Mouse (Mus musculus): ENCODE measurements around the gene Fate1. TPM values are rescaled to one million over a fixed set of nuclear protein-coding genes. Genes with fewer than 3 reads are reported as not detected.
"Not testable (repeated sequence)": the region's sequence is repeated elsewhere in the genome, so short reads cannot be mapped to it uniquely, and the experiment has no call there.

The Fate1 gene
- not detected in 2 replicates for total RNA-seq (2014; fragmentation: Nextera tagmentation)
- not detected in 2 replicates for total RNA-seq (2017)

DNA sequence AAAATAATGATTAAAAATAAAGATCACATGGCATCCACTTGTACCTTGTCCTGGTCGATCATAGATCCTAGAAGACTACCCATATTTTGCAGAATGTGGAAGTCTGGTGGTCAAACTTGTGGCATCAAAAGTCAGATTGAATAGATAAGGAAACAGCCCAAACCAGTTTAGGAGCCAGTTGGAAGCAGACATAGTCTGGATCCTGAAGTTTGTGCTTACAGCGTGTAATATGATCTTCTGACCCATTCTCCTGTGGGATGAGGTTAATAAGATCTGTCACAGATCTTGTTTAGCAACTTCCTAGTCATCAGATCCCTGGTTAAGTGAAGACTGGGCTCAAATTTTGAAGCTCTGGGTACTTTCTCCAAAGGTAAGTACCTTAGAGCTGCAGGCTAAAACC lies at the start of gene Fate1:
Fate1 (plus strand) TSS at position 301 of the 400 bp plus-strand sequence.
- ATAC-seq (replicated peaks; ENCODE audit: low FRiP score, low TSS enrichment, poor library complexity, severe bottlenecking) = no peak

DNA sequence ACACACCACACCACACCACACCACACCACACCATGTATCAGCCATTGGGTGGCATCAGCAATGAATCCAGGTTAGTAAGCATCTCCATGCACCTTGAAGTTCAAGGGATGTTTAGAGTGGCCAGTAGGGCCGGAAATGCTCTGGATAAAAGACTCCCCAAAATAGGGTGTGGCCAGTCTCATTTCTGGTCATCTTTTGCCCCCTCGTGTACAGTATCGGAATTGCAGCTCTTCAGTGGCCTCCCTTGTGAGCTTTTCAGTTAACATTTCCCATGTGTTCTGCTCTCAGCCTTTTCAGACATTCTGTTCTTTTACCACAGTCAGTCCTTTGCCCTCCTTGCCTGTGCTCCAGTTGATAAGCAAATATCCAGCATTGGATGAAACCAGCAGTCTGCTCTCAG lies 26.2 kb upstream of the Fate1 start:
- ATAC-seq (replicated peaks; ENCODE audit: low FRiP score, low TSS enrichment, poor library complexity, severe bottlenecking) = no peak; the same call in 1 of the 2 replicates

DNA sequence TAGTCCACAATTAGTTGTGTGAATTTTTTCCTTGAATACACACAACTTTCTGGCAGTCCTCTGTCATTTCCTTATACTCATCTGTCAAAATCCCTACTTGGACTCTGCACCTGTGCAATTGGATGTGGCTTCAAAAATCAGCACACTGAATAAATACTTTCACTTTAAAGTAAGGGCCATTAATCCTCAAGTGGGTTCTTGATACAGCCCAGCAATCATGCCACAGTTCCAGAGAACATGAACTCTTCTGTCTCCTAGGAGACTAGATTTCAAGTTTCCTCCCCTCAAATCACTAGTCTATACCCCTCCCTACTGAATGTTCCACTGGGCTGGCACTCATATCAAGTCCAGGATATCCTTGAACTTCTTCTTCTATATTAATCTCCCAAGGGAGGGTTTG lies 14.4 kb upstream of the Fate1 start:
- ATAC-seq (replicated peaks; ENCODE audit: low FRiP score, low TSS enrichment, poor library complexity, severe bottlenecking) = no peak

DNA sequence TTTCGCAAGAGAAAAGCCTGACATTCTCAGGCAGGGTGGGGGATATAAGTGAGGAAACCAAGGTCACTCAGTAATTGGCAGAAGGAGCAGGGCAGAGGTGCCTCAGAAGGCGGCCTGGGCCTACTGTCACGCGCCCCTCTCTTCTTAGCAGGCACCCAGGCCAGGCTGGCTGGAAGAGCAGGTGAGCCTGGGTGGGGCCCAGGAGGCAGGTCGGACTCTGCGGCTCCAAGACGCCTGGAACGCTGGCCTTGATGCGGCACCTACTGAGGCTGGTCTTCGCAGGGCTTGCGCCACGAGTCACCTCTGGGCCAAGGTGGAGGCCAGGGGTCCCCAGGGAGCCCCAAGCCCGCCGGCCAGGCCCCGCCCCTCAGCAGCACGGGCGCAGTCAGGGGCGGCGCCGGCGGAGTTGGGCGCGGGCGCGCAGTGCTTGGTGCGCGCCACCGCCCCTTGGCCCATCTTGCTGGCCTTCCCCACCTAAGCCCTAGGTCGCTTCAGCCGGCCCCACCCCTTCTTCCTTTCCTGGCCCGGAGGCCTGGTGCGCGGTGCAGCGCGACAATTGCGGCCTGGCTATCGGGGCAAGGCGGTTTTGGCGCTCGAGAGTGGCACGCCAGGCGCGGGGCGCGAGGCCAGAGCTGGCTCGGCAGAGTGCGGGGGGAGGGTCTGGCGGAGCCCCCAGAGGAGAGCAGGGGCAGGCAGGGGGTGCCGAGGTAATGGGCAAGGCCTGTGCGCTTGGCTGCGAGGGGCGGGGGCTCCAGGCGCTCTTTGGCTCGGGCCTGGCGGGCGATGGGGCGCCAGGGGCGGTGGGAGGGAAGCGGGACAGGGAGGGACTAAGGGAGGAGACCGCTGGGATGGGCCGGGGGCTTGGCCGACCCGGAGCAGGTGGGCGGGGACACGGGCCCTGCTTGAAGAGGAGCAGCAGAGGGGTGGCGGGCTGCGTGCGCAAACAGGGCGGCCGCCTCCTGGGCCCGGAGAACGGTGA lies 10.4 kb upstream of the Fate1 start, which contains the start of gene Prrg3:
Prrg3 (plus strand) TSS at position 552 of the 979 bp plus-strand sequence.
- no peak for ATAC-seq (replicated peaks; ENCODE audit: low FRiP score, low TSS enrichment, poor library complexity, severe bottlenecking)

DNA sequence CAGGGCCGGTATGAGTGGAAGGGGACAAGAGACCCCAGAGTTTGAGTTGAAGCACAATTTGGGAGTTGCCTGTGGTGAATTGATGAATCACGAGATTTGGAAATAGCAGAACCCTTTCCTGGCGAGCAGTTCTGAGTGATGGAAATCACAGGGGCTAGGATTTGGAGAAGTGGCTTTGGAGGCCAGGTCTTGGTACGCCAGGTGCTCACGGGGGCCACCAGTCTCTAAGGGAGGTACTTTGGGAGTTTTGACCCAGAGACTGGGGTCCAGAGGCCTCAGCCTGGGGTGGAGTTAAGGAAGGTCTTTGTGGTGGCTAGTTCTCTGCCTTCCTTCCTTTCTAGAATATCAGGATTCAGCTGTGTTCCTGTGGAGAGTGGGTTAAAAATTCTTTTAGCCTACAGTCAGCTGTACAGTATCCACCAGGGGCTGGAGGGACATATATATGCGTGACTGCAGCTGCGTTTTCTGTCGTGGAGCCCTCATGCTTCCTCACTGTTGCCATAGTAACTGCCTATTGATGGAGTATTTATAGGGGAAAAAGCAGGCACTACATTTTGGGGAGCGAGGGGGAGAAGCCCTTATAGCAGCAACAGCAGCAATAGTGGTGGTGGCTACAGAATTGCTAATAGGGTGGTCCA lies 9.4 kb upstream of the Fate1 start:
- ATAC-seq (replicated peaks; ENCODE audit: low FRiP score, low TSS enrichment, poor library complexity, severe bottlenecking) = no peak

DNA sequence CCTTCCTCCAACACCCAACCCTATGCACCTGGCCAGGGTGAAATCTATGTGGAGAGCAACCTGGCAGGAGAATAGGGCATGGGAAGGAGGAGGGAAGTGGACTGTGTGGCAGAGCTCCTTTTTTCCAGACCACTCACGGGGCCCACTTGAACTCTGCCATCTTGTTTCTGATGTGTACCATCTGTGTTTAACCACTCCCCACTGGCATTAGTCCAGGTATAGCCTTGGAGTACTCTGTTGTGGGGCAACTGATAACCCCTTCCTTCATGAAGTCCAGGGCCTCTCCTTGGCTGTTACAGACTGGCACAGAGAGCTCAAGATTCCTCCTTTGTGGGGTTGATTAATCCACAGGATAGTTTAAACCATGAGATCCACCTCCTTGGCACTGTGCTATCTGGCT lies 4.6 kb upstream of the Fate1 start:
- ATAC-seq (replicated peaks; ENCODE audit: low FRiP score, low TSS enrichment, poor library complexity, severe bottlenecking) = no peak

DNA sequence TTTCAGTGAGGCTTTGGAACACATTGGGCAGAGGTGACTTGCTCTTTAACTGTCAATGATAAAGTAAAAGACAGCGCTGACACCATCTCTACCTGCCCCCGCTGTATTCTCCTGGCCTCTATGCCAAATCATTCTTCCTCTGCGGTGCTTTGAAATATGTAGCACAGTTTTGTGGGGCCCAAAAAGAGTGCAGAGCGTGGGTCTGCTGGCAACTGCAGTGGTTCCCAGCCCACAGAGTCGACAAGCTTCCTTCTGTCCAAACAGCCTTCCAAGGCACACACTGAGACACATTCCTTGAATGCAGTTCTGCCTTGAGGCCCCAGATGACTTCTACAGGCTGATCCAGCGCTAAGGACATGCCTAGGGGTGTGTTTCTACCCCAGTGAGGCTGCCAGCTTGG lies 4.0 kb upstream of the Fate1 start:
- no peak for ATAC-seq (replicated peaks; ENCODE audit: low FRiP score, low TSS enrichment, poor library complexity, severe bottlenecking)

DNA sequence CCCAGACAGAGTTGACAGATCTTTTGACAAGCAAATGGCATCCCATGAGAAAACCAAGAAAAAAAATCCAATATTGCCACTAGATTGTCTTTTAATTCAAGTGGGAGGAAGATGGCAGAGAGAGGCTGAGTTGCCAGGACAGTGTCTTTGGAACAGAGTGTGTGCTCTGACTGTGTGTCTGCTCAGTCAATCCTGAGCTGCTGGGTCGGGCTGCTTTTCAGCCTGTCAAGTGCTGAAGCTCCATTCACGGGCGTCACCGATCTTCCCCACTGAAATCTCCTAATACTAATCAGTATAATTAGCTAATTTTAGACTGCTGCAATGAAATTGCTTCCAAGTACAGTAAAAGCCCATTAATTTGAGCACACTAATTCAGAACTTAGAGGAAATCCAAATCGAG lies 1.5 kb upstream of the Fate1 start:
- ATAC-seq (replicated peaks; ENCODE audit: low FRiP score, low TSS enrichment, poor library complexity, severe bottlenecking) = no peak

DNA sequence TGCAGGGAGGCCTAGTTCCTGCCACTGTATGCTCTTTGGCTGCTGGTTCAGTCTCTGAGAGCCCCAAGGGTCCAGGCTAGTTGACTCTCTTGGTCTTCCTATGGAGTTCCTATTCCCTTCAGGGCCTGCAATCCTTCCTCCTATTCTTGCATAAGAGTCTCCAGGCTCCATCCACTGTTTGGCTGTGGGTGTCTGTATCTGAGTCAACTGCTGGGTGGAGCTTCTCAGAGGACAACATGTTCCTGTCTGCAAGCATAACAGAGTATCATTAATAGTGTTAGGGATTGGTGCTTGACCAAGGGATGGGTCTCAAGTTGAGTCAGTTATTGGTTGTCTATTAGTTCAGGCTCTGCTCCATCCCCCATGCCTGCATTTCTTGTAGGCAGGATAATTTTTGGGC lies 4.9 kb downstream of the Fate1 start:
- ATAC-seq (replicated peaks; ENCODE audit: low FRiP score, low TSS enrichment, poor library complexity, severe bottlenecking) = not testable (repeated sequence)

DNA sequence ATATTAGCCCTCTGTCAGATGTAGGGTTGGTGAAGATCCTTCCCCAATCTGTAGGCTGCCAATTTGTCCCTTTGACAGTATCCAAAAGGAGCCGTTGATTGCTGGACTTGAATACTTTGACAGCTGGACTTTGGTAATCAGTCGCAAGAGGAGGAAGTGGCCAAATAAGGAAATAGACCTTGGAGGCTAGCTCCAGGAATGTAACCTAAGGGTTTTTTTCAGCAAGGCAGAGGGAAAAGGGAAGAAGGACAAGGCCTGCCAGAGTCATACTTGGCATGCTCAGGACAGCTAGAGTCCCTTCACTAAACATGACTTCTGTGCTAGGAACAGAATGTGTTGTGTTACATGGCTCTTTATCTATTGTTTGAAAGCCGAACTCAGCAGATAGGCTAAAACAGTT lies 7.7 kb downstream of the Fate1 start:
- no peak for ATAC-seq (replicated peaks; ENCODE audit: low FRiP score, low TSS enrichment, poor library complexity, severe bottlenecking)

DNA sequence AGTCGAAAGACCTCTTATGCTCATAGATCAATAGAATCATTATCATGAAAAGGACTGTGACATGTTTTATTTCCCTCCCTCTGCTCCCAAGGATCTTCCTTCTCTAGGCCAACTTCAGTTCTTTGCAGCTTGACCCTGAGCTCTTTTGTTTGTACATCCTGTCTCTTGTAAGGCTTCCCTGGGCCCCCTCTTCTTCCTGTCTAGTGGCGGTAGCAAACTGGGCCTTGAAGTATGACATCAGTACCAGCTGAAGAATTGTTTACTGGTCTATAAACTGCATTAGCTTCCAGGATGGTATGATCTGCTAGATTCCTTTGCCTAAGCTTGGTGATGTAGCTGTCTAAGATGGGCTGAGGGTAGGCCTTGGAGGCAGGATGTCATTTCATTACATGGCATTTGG lies 8.5 kb downstream of the Fate1 start:
- no peak for ATAC-seq (replicated peaks; ENCODE audit: low FRiP score, low TSS enrichment, poor library complexity, severe bottlenecking)

DNA sequence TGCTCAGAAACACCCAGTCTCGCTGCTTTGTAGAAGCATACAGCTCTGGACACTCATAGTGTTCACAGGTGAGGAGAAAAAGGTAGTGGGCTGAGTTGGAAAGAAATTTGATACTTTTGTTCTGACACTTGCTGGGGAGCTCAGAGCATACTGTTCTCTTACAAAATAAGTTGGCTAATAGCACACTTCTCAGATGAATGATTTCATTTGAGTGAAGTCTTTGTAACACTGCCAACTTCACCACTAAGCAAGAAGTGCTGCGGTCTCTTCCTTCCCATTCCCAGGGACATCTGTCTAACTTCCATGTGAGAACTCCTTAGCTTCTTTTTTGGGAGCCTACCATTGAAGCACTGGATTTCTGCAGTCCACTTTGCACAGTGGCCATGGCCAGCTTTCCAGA lies 10.4 kb downstream of the Fate1 start:
- ATAC-seq (replicated peaks; ENCODE audit: low FRiP score, low TSS enrichment, poor library complexity, severe bottlenecking) = no peak

DNA sequence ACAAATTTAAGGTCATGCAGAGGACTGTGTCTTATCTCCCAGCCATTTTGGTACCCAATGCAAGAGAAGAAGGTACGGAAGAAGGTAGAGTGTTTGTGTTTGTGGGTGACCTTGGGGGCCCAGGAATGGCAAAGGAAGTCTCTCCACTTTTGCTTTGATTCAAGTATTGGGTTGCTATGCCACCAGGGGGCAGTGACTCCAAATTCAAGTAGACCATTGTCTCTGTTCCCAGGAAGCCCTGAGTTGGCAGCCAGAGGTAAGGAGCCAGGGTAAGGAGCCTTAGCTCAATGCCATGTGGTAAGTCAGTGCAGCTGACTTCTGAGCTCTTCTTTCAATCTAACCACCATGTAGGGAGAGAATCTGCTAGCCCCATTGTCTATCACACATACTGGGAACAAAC lies 11.0 kb downstream of the Fate1 start:
- ATAC-seq (replicated peaks; ENCODE audit: low FRiP score, low TSS enrichment, poor library complexity, severe bottlenecking) = no peak

DNA sequence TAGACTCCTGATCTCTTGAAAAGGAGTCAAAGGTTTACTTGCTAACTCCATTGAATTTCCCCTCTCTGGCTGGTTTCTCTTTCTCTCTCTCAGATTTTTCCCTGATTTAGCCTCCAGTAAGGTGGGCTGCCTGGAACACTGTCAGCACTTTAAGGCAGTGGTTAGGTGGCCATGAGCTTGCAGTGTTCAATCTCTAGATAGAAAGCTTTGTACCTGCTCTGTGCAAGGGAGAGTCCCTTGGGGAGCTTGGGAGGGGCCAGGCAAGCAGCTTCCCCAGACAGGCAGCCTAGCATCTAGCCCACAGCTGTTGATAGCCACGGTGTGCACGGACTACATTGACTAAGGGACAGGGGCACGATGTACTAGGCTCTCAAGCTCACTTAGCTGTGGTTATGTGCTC lies 18.8 kb downstream of the Fate1 start, which contains the start of gene Cnga2:
Cnga2 (plus strand) TSS at position 301 of the 400 bp plus-strand sequence.
- no peak for ATAC-seq (replicated peaks; ENCODE audit: low FRiP score, low TSS enrichment, poor library complexity, severe bottlenecking)

DNA sequence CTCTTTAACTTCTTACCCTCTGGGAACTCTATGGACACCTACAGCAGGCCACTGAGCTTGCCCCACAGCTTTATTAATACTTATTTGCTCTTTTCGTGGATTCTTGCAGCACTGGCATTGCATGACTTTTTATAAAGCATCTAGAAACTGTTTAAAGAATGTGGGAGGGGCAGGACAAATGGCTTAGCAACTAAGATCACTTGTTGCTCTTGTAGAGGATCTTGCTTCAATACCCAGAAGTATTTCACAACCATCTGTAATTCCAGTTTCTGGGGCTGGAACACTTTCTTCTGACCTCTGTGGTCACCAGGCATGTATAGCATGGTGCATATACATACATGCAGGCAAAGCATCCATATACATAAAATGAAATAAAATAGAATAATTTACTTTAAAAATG lies 23.2 kb downstream of the Fate1 start:
- ATAC-seq (replicated peaks; ENCODE audit: low FRiP score, low TSS enrichment, poor library complexity, severe bottlenecking) = no peak

DNA sequence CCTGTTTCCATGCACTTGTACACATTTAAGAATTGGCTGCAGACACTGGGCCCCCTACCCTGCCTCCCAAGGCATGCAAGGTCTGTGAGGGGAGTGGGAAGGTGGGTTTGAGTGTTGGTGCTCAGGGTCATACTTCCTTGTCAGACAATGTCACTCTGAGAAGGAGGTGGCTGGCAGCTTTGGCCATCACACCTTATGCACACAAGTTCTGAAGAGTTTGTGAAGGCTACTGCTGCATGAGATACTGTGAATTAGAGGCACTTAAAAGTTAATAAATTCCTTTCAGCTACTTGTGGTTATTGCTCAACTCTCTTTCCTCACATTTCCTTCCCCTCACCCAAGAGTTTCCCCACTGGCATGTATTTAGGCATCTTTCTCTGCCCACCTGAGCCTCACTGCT lies 37.1 kb downstream of the Fate1 start:
- no peak for ATAC-seq (replicated peaks; ENCODE audit: low FRiP score, low TSS enrichment, poor library complexity, severe bottlenecking)

DNA sequence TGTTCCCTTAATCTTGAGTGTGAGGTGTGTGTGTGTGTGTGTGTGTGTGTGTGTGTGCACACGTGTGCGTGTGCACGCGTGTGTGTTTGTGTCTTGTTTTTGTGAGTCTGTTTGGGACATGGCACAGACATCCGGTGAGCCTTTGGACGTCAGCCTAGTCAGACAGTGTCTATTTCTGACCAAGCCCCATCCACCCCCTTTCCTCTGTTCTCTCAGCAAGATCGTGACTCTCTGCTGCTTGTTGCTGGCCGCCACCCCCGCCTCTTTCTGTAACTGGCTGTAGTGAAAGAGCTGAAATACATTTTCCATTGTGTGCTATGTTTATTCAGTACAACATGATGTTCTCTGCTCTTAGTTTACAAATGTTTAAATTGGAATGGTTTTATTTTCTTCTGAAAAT lies 39.5 kb downstream of the Fate1 start:
- ATAC-seq (replicated peaks; ENCODE audit: low FRiP score, low TSS enrichment, poor library complexity, severe bottlenecking) = no peak

DNA sequence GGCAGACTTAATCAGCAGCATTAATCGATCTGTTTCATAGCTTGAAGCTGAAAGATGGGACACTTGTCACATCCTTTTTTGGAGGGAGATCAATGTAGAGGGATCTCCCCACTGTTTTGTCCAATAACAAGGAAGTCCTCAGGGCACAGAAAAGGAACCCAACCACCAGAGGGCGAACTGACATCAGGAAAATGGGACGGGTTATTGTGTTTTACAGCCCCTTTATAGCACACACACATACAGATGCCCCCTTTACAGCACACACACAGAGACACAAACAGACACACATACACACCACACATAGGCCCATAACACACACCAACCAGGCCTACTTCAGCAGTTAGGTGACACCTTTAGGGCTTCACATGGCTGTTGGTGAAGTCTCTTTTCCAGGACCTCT lies 40.0 kb downstream of the Fate1 start:
- no peak for ATAC-seq (replicated peaks; ENCODE audit: low FRiP score, low TSS enrichment, poor library complexity, severe bottlenecking)

DNA sequence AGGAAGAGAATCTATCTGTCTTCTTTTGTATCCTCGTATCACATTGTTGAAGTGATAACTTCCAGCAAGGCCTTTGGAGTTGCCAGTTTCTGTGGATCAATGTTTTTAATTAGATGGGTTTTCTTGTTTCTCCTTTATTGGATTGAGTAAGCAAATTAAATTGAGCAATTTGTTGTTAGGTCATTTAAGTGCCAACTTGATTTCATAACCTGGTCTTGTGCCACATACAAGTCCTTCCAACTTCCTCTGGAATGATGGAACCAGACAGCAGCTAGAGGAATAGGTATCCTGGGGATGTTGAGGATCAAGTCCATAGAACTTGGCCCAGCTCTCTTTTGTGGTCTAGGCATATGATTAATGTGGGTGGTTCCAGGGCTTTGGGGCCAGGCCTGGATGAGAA lies 49.5 kb downstream of the Fate1 start:
- ATAC-seq (replicated peaks; ENCODE audit: low FRiP score, low TSS enrichment, poor library complexity, severe bottlenecking) = no peak

DNA sequence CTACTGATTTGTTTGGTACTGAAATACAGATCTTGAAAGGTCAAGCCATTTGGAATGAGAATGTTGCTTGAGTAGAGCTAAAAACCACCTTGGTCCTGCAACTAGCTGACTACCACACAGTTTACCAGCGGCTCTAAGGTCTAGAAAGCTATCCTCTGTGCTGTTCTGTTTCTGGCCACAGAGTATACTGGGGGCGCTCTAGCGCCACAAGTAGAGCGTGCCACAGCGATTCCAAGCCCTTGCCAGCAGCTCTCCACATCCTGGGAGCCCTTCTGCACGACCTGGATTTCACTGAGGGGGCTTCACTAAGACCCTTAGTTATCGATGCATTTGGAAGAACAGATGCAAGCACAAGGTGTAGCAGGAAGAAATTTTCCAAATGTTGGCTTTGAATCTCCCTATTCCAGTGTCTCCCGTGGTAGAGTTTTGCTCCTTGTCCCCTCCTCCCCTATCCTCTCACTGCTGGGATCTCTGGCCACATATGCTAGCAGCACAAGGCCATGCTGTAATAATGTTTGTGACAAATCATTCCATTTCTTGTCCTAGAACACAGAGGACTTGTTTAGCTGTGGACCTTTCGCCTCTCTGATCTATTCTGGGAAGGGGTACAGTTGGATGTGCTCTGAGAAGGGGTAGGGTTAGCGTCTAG lies 50.1 kb downstream of the Fate1 start:
- no peak for ATAC-seq (replicated peaks; ENCODE audit: low FRiP score, low TSS enrichment, poor library complexity, severe bottlenecking)
